Mouse (Mus musculus): ENCODE data around the gene Acot8.

DNA sequence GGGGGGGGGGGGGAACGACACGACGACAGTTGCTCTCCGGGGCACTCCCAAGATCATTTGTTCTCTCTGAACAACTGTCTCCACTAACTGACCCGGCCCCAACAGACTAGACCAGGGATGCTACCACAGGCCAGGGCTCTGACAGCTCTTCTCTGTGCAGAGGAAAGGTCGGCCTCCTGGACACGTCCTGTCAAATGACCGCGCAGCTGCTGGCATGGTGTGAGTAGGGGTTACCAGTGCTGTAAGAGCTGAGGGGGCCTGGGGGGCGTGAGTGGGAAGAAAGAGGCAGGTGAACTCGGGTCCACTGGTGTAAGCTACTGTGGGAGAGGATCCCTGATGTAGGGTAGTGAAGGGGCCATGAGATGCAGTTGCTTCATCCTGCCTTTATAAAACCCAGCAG lies 46.8 kb downstream of the Acot8 start:
- TF ChIP-seq POLR2A (IDR thresholded peaks at IDR 0.05; ENCODE audit: low read depth, low read length) (no peak), CTCF (conservative IDR thresholded peaks at IDR 0.05 in 1 of 2, IDR thresholded peaks at IDR 0.05 in 1 of 2; ENCODE audit: low read depth in 2 of 2, low read length in 2 of 2) (no peak), USF1 (IDR thresholded peaks at IDR 0.05; ENCODE audit: low read depth, low read length) (no peak), RAD21 (IDR thresholded peaks at IDR 0.05; ENCODE audit: low read depth, low read length) (no peak), HCFC1 (IDR thresholded peaks at IDR 0.05; ENCODE audit: low read depth, low read length) (no peak), BHLHE40 (IDR thresholded peaks at IDR 0.05; ENCODE audit: low read depth, low read length) (no peak), MAZ (IDR thresholded peaks at IDR 0.05; ENCODE audit: low read depth, low read length) (no peak), ETS1 (conservative IDR thresholded peaks at IDR 0.05; ENCODE audit: low read depth, low read length) (no peak)

Data from CH12.LX (cell line).